Mouse (Mus musculus) hindbrain, embryonic 10.5 days (tissue): ENCODE results near the gene Gphn. TPM values are rescaled to one million over a fixed set of nuclear protein-coding genes. Genes with fewer than 3 reads are reported as not detected.

Experiments used
- DNase-seq: peaks from one replicate; pipeline ENCODE4 v3.0.0-alpha.2; 2017; ENCODE audit warnings: low spot score
- H3K27ac ChIP-seq: fragments of 300-500 bp; sonication (generic); 2 replicates; pipeline ENCODE4 v1.5.1; 2016; ENCODE audit warnings: mild to moderate bottlenecking, moderate library complexity
- H3K27me3 ChIP-seq: fragments of 300-500 bp; sonication (generic); 2 replicates; pipeline ENCODE4 v1.6.1; 2016; ENCODE audit warnings: mild to moderate bottlenecking; ENCODE audit not compliant: poor library complexity, insufficient read depth, severe bottlenecking
- H3K36me3 ChIP-seq: fragments of 300-500 bp; sonication (generic); 2 replicates; pipeline ENCODE4 v1.6.1; 2016; ENCODE audit warnings: mild to moderate bottlenecking, moderate library complexity
- H3K4me1 ChIP-seq: fragments of 300-500 bp; sonication (generic); replicated peaks from 2 replicates; pipeline ENCODE4 v1.6.1; 2016; ENCODE audit warnings: mild to moderate bottlenecking
- H3K4me3 ChIP-seq: fragments of 300-500 bp; sonication (generic); 2 replicates; pipeline ENCODE4 v1.5.1; 2016; ENCODE audit warnings: mild to moderate bottlenecking, moderate library complexity
- H3K9me3 ChIP-seq: fragments of 300-500 bp; sonication (generic); 2 replicates; pipeline ENCODE4 v1.6.1; 2016; ENCODE audit warnings: mild to moderate bottlenecking, moderate library complexity
- WGBS: fragments of 180-500 bp; shearing (Covaris S2); methylation state at CpG from one replicate; pipeline ENCODE4 v1.1.7; 2016; 5-methylcytosine and 5-hydroxymethylcytosine counted together
- polyA plus RNA-seq: library from polyadenylated mRNA; unstranded; fragments of >200 nt; fragmentation: Nextera tagmentation; extraction: Ambion mirVana; gene quantifications from 2 replicates; pipeline ENCODE4 v1.2.1, GENCODE M21; 2016

Gphn gene
- polyA plus RNA-seq, result 15.5 and 17.1 TPM in 2 replicates

- Histone ChIP-seq H3K9me3 (no peaks in the 10 kb centered on the region), H3K36me3 (no peaks in the 10 kb centered on the region), H3K27me3 (no peaks in the 10 kb centered on the region), H3K4me3 (peak within 1 kb of the TSS; percentile 84), H3K4me1 (peaks cover 19% of the 10 kb centered on the region), H3K27ac (peak within 1 kb of the TSS; percentile 96)
- under 1% methylated on average over 70 of the region's 70 CpGs for WGBS
- peak; percentile 88 for DNase-seq
Observed at GRCm38 (mm10) chr12:78225707-78226518, at the start of gene Gphn. TSS of gene Gphn (plus strand) at chr12:78226379.

GRCm38 (mm10) chr12:78181452-78181851 is 44.7 kb upstream of the Gphn start:
- no peak overlapping the region for H3K27ac ChIP-seq
- no peaks in the 10 kb centered on the region for H3K36me3 ChIP-seq
- WGBS, result 82% methylated on average over 2 of the region's 2 CpGs

GRCm38 (mm10) chr12:78193942-78194341 is 32.2 kb upstream of the Gphn start, which contains the start of gene Gm6657:
TSS of gene Gm6657 (plus strand) at chr12:78194242.
- 0 out of 2 replicates have a peak, but pooled peaks cover 4% of the 10 kb centered on the region for H3K9me3 ChIP-seq
- H3K4me1 ChIP-seq, result no peaks in the 10 kb centered on the region
- H3K27ac ChIP-seq, result no peak within 1 kb of the TSS
- H3K4me3 ChIP-seq, result no peak within 1 kb of the TSS
- H3K27me3 ChIP-seq, result no peaks in the 10 kb centered on the region
- DNase-seq, result no peak
- no peaks in the 10 kb centered on the region for H3K36me3 ChIP-seq

More at GRCm38 (mm10) chr12:78181452-78181851, 44.7 kb upstream of the Gphn start:
- Histone ChIP-seq H3K9me3 (no peaks in the 10 kb centered on the region), H3K4me1 (peaks cover 7% of the 10 kb centered on the region; the same call in 1 of the 2 replicates), H3K4me3 (no peak overlapping the region), H3K27me3 (no peaks in the 10 kb centered on the region)
- no peak for DNase-seq

- no peak for DNase-seq
- Histone ChIP-seq H3K9me3 (0 out of 2 replicates have a peak, but pooled peaks cover 4% of the 10 kb centered on the region), H3K4me3 (no peak overlapping the region), H3K36me3 (no peaks in the 10 kb centered on the region), H3K27ac (no peak overlapping the region), H3K4me1 (no peaks in the 10 kb centered on the region), H3K27me3 (no peaks in the 10 kb centered on the region)
- WGBS, result 77% methylated on average over 2 of the region's 2 CpGs
Observed at GRCm38 (mm10) chr12:78195368-78195767, 30.8 kb upstream of the Gphn start.

- no peak for DNase-seq
- Histone ChIP-seq H3K9me3 (no peaks in the 10 kb centered on the region), H3K4me3 (no peak overlapping the region), H3K27me3 (no peaks in the 10 kb centered on the region), H3K27ac (no peak overlapping the region), H3K36me3 (no peaks in the 10 kb centered on the region), H3K4me1 (0 out of 2 replicates have a peak, but pooled peaks cover 3% of the 10 kb centered on the region)
- 65% methylated on average over 5 of the region's 5 CpGs for WGBS
Observed at GRCm38 (mm10) chr12:78203646-78204045, 22.5 kb upstream of the Gphn start.

GRCm38 (mm10) chr12:78205915-78206570 is 20.1 kb upstream of the Gphn start:
- 20% methylated on average over 5 of the region's 5 CpGs for WGBS
- H3K4me1 ChIP-seq, result 0 out of 2 replicates have a peak, but pooled peaks cover 3% of the 10 kb centered on the region
- H3K36me3 ChIP-seq, result no peaks in the 10 kb centered on the region
- H3K27ac ChIP-seq, result no peak overlapping the region
- no peaks in the 10 kb centered on the region for H3K27me3 ChIP-seq
- DNase-seq, result peak; percentile 31
- no peak overlapping the region for H3K4me3 ChIP-seq
- no peaks in the 10 kb centered on the region for H3K9me3 ChIP-seq

- H3K27me3 ChIP-seq, result no peaks in the 10 kb centered on the region
- H3K4me1 ChIP-seq, result 0 out of 2 replicates have a peak, but pooled peaks cover 3% of the 10 kb centered on the region
- WGBS, result 90% methylated on average over 4 of the region's 4 CpGs
- H3K27ac ChIP-seq, result no peak overlapping the region
- H3K36me3 ChIP-seq, result no peaks in the 10 kb centered on the region
- no peak overlapping the region for H3K4me3 ChIP-seq
- no peak for DNase-seq
- H3K9me3 ChIP-seq, result no peaks in the 10 kb centered on the region
Observed at GRCm38 (mm10) chr12:78206571-78206960, 19.6 kb upstream of the Gphn start.

GRCm38 (mm10) chr12:78209856-78210255 is 16.3 kb upstream of the Gphn start:
- Histone ChIP-seq H3K27me3 (no peaks in the 10 kb centered on the region), H3K36me3 (no peaks in the 10 kb centered on the region), H3K9me3 (no peaks in the 10 kb centered on the region), H3K27ac (no peak overlapping the region), H3K4me3 (no peak overlapping the region), H3K4me1 (no peaks in the 10 kb centered on the region)
- 91% methylated on average over 2 of the region's 2 CpGs for WGBS
- no peak for DNase-seq

GRCm38 (mm10) chr12:78215490-78215889 is 10.7 kb upstream of the Gphn start:
- Histone ChIP-seq H3K27me3 (no peaks in the 10 kb centered on the region), H3K9me3 (no peaks in the 10 kb centered on the region), H3K27ac (no peak overlapping the region), H3K4me3 (no peak overlapping the region), H3K4me1 (no peaks in the 10 kb centered on the region), H3K36me3 (no peaks in the 10 kb centered on the region)
- 85% methylated on average over 6 of the region's 6 CpGs for WGBS
- DNase-seq, result no peak

- no peaks in the 10 kb centered on the region for H3K9me3 ChIP-seq
- no peaks in the 10 kb centered on the region for H3K36me3 ChIP-seq
- 90% methylated on average over 4 of the region's 4 CpGs for WGBS
- no peaks in the 10 kb centered on the region for H3K4me1 ChIP-seq
- no peak for DNase-seq
- H3K27ac ChIP-seq, result no peak overlapping the region
- no peaks in the 10 kb centered on the region for H3K27me3 ChIP-seq
- H3K4me3 ChIP-seq, result no peak overlapping the region
Observed at GRCm38 (mm10) chr12:78219191-78219825, 6.9 kb upstream of the Gphn start.

GRCm38 (mm10) chr12:78226519-78226875 is 318 bp downstream of the Gphn start:
- peak; percentile 87 for DNase-seq
- Histone ChIP-seq H3K9me3 (no peaks in the 10 kb centered on the region), H3K4me1 (peaks cover 19% of the 10 kb centered on the region), H3K27me3 (no peaks in the 10 kb centered on the region), H3K27ac (peak overlapping the region; percentile 96), H3K36me3 (no peaks in the 10 kb centered on the region), H3K4me3 (peak overlapping the region; percentile 84)
- WGBS, result under 1% methylated on average over 48 of the region's 48 CpGs

- H3K9me3 ChIP-seq, result no peaks in the 10 kb centered on the region
- peaks cover 19% of the 10 kb centered on the region for H3K4me1 ChIP-seq
- peak; percentile 63 for DNase-seq
- WGBS, result under 1% methylated on average over 57 of the region's 57 CpGs
- H3K27ac ChIP-seq, result peak overlapping the region; percentile 96
- H3K36me3 ChIP-seq, result no peaks in the 10 kb centered on the region
- no peaks in the 10 kb centered on the region for H3K27me3 ChIP-seq
- H3K4me3 ChIP-seq, result peak overlapping the region; percentile 84
Observed at GRCm38 (mm10) chr12:78227021-78227932, 1.1 kb downstream of the Gphn start.
